ENCODE assay signal across 15 mouse cellular contexts in genomic region chr9:59289529-59290115, GRCm38 (mm10). TPM values are rescaled to one million over a fixed set of nuclear protein-coding genes. Genes with fewer than 3 reads are reported as not detected.
DNase-seq lines count a peak whose midpoint lies in the region; ATAC-seq and TF ChIP-seq lines count a peak whose summit lies in the region.
"Had no signal": no experiment of that assay in that cellular context is flagged by ENCODE, and none has a peak within 500 bp of the region (broad histone marks: within the 10 kb centered on the region; RNA-seq: fewer than 3 reads in every experiment).

No protein-coding gene starts in this region.

- no peak for TF ChIP-seq CTCF in forebrain, postnatal 0 days (IDR thresholded peaks at IDR 0.05; ENCODE audit: low read depth)
- TF ChIP-seq CTCF in bone marrow, adult 2 months (IDR thresholded peaks at IDR 0.05; ENCODE audit: control insufficient read depth, insufficient read depth, low read length) = no peak

- H3K27ac ChIP-seq in forebrain, embryonic 10.5 days = peak overlapping the region; percentile 79
- H3K27ac ChIP-seq in forebrain, postnatal 0 days (ENCODE audit: low read depth, low read length) = no peak overlapping the region
- peak overlapping the region; percentile 58; the same call in 1 of the 2 replicates for H3K27ac ChIP-seq in liver, embryonic 13.5 days
- peak overlapping the region; percentile 55 for H3K27ac ChIP-seq in bone marrow, adult 2 months (ENCODE audit: control insufficient read depth, insufficient read depth, low read depth, low read length, poor library complexity)
- H3K27ac ChIP-seq in limb, embryonic 11.5 days (replicated peaks; ENCODE audit: low read depth, low read length) = peak overlapping the region; percentile 92
- H3K27ac ChIP-seq: gastrocnemius, adult 2 months had no signal

- peaks cover 49% of the 10 kb centered on the region for H3K4me1 ChIP-seq in forebrain, embryonic 10.5 days
- peaks cover 8% of the 10 kb centered on the region; the same call in 1 of the 2 replicates for H3K4me1 ChIP-seq in forebrain, postnatal 0 days (ENCODE audit: insufficient read depth)
- H3K4me1 ChIP-seq in liver, embryonic 13.5 days (replicated peaks) = peaks cover 76% of the 10 kb centered on the region
- peaks cover 6% of the 10 kb centered on the region for H3K4me1 ChIP-seq in bone marrow, adult 2 months (ENCODE audit: control insufficient read depth, insufficient read depth, low read length)
- H3K4me1 ChIP-seq in limb, embryonic 11.5 days (ENCODE audit: control insufficient read depth, insufficient read depth, low read length) = peaks cover 23% of the 10 kb centered on the region

- no peaks in the 10 kb centered on the region for H3K27me3 ChIP-seq in forebrain, embryonic 10.5 days (ENCODE audit: poor library complexity, severe bottlenecking)
- no peaks in the 10 kb centered on the region for H3K27me3 ChIP-seq in forebrain, postnatal 0 days (ENCODE audit: insufficient read depth, low read length)
- H3K27me3 ChIP-seq in liver, embryonic 13.5 days = no peaks in the 10 kb centered on the region
- no peaks in the 10 kb centered on the region for H3K27me3 ChIP-seq in limb, embryonic 11.5 days (ENCODE audit: control insufficient read depth, insufficient read depth, low read length)

- H3K4me3 ChIP-seq in forebrain, embryonic 10.5 days = no peak overlapping the region
- H3K4me3 ChIP-seq in forebrain, postnatal 0 days (ENCODE audit: low read depth, low read length) = no peak overlapping the region
- no peak overlapping the region for H3K4me3 ChIP-seq in liver, embryonic 13.5 days (replicated peaks)
- H3K4me3 ChIP-seq in bone marrow, adult 2 months (replicated peaks; ENCODE audit: control insufficient read depth, low read depth, low read length) = no peak overlapping the region
- no peak overlapping the region for H3K4me3 ChIP-seq in limb, embryonic 11.5 days (ENCODE audit: low read depth, low read length)
- H3K4me3 ChIP-seq: gastrocnemius, adult 2 months; megakaryocyte, embryonic 14.5 days had no signal

- H3K4me2 ChIP-seq in forebrain, postnatal 0 days (ENCODE audit: low read depth) = no peak overlapping the region
- H3K4me2 ChIP-seq in liver, embryonic 13.5 days = peak overlapping the region; percentile 44; the same call in 1 of the 2 replicates
- peak overlapping the region; percentile 3; the same call in 1 of the 2 replicates for H3K4me2 ChIP-seq in limb, embryonic 11.5 days (ENCODE audit: low read depth, severe bottlenecking)
- H3K4me2 ChIP-seq: heart, embryonic 11.5 days had no signal

- WGBS in forebrain, embryonic 10.5 days = 68% methylated on average over 6 of the region's 6 CpGs
- WGBS in forebrain, postnatal 0 days = 83% methylated on average over 6 of the region's 6 CpGs
- WGBS in liver, embryonic 13.5 days (ENCODE audit: insufficient replicate concordance) = 64% methylated on average over 6 of the region's 6 CpGs
- 56% methylated on average over 6 of the region's 6 CpGs for WGBS in bone marrow, adult 2 months
- WGBS in limb, embryonic 11.5 days = 26% methylated on average over 6 of the region's 6 CpGs

- H3K9ac ChIP-seq in forebrain, postnatal 0 days = no peak overlapping the region
- 0 out of 2 replicates have a peak overlapping the region, but pooled peaks have one; percentile 23 for H3K9ac ChIP-seq in liver, embryonic 13.5 days
- H3K9ac ChIP-seq in limb, embryonic 11.5 days (ENCODE audit: low read length) = 0 out of 2 replicates have a peak overlapping the region, but pooled peaks have one; percentile 32

- H3K9me3 ChIP-seq in forebrain, embryonic 10.5 days = no peaks in the 10 kb centered on the region
- H3K9me3 ChIP-seq in forebrain, postnatal 0 days (ENCODE audit: low read length) = no peaks in the 10 kb centered on the region
- no peaks in the 10 kb centered on the region for H3K9me3 ChIP-seq in liver, embryonic 13.5 days (replicated peaks)
- H3K9me3 ChIP-seq in limb, embryonic 11.5 days (ENCODE audit: control insufficient read depth, low read length) = no peaks in the 10 kb centered on the region
- H3K9me3 ChIP-seq: megakaryocyte, embryonic 14.5 days had no signal

- peak; percentile 17 for DNase-seq in forebrain, embryonic 10.5 days (ENCODE audit: extremely low spot score, low spot score)
- no peak for DNase-seq in forebrain, postnatal 0 days
- DNase-seq in liver, embryonic 13.5 days = no peak
- no peak for DNase-seq in liver
- peak; percentile 62 for DNase-seq in limb, embryonic 11.5 days (ENCODE audit: low spot score)
- no peak for DNase-seq in gastrocnemius, postnatal 14 days
- DNase-seq in spleen, postnatal 36 days (ENCODE audit: low spot score in 2 of 2) = no peak
- DNase-seq: adrenal gland, adult 8-10 months; gastrocnemius, adult 2 months; kidney, postnatal 10 days; spleen, adult 18-20 months; thymus, adult 2 months had no signal

- no peak for ATAC-seq in forebrain, postnatal 0 days
- ATAC-seq in liver, embryonic 13.5 days (ENCODE audit: low read depth) = no peak
- no peak for ATAC-seq in limb, embryonic 11.5 days (ENCODE audit: insufficient number of reproducible peaks, low FRiP score, low TSS enrichment, low read depth)

- no peaks in the 10 kb centered on the region for H3K36me3 ChIP-seq in forebrain, embryonic 10.5 days (replicated peaks)
- no peaks in the 10 kb centered on the region for H3K36me3 ChIP-seq in forebrain, postnatal 0 days (ENCODE audit: insufficient read depth)
- H3K36me3 ChIP-seq in liver, embryonic 13.5 days = no peaks in the 10 kb centered on the region
- H3K36me3 ChIP-seq in limb, embryonic 11.5 days (ENCODE audit: control insufficient read depth, insufficient read depth, low read length) = no peaks in the 10 kb centered on the region

- no peak for TF ChIP-seq POLR2A in bone marrow, adult 2 months (IDR thresholded peaks at IDR 0.05; ENCODE audit: borderline replicate concordance, control insufficient read depth, low read depth, low read length)

- intact Hi-C loops in gastrocnemius, postnatal 14 days (cut with DNase I; ENCODE audit: low total_unique reads) = no loop called here

RNA-seq across cellular contexts. Expression of gene Adpgk, which starts 1.7 kb away (rescaled TPM):
- 34.7 and 40.9 TPM in 2 replicates for polyA plus RNA-seq in forebrain, embryonic 10.5 days (2016; fragmentation: Nextera tagmentation; extraction: Ambion mirVana)
- 20.4 and 26.8 TPM in 2 replicates for total RNA-seq in forebrain, postnatal 0 days (2014; rRNA removed)
- 14.5 and 16.2 TPM in 2 replicates for polyA plus RNA-seq in forebrain, postnatal 0 days (2015; fragmentation: Nextera tagmentation; extraction: Ambion mirVana)
- 16.6 and 19.6 TPM in 2 replicates for polyA plus RNA-seq in liver, embryonic 13.5 days (2015; fragmentation: Nextera tagmentation; extraction: Ambion mirVana)
- 81.1 and 196 TPM in 2 replicates for polyA plus RNA-seq in bone marrow, adult 2 months (2011; ENCODE audit: insufficient read depth, insufficient read length, low replicate concordance, missing spikeins)
- 53.4 and 54.3 TPM in 2 replicates for polyA plus RNA-seq in limb, embryonic 11.5 days (2014; fragmentation: Nextera tagmentation; extraction: Ambion mirVana)
- total RNA-seq in gastrocnemius, postnatal 14 days (2021) = 10 to 100 TPM; 11.4 to 12.8 TPM

Comparison
In these comparisons a context has a peak if more than half of its experiments do, and no peak if none do; other contexts are left out.
1. DNase-seq: peak in forebrain, embryonic 10.5 days (single experiment) and limb, embryonic 11.5 days (single experiment); none in forebrain, postnatal 0 days (single experiment), liver, embryonic 13.5 days (single experiment), liver (single experiment), gastrocnemius, postnatal 14 days (single experiment) and spleen, postnatal 36 days (0 of 2).